Mouse (Mus musculus) large intestine, adult 2 months (tissue): ENCODE data around the gene Smyd4. TPM values are rescaled to one million over a fixed set of nuclear protein-coding genes. Genes with fewer than 3 reads are reported as not detected.

Source experiments
- DNase-seq: peaks from one replicate; pipeline ENCODE4 v3.0.0-alpha.2; 2012; ENCODE audit warnings: low read depth, low spot score
- WGBS: fragments of 180-500 bp; shearing (Covaris S2); methylation state at CpG from one replicate; pipeline ENCODE4 v1.1.7; 2018; 5-methylcytosine and 5-hydroxymethylcytosine counted together
- polyA plus RNA-seq: library from polyadenylated mRNA; depleted of rRNA; stranded (reverse); fragments of >200 nt; gene quantifications from 2 replicates; pipeline ENCODE4 v1.2.3, GENCODE M21; 2012; rRNA removed

Gene Smyd4
- 1.6 and 2.4 TPM in 2 replicates for polyA plus RNA-seq

DNA sequence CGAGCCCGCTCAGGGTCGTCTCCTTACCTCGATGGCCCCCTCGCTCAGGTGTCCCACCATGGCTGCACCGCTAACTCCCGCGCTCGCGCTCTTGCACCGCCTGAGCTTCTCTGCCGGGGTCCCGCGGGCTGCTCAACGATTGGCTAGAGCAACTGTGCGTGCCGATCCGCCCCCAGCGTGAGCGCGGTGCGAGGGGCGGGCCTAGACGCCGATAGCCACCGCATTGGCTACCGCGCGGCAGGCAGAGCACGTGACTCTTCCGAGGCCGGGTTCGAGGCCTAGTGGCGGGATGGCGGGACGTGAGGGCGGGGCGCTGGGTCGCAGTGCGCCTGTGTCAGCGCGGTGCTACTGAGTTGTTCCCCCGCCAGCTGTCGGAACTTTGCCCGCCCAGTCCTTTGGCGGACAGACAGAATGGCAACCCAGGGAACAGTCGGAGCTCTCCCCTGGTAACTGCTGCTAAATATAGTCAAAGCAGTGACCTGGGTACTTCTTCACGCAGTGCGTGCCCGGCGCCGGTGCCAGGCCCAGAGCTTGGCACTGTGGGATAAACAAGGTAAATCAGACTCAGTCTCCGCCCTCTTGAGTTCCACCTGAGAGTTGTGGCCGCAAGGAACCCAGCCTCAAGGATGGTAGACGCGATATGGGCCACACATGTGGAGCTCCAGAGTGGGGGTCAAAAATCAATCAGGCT, at the start of gene Smyd4, which contains the start of gene Rpa1:
Smyd4 (plus strand) TSS at position 235 of the 691 bp plus-strand sequence.
Rpa1 (minus strand) TSS at position 126 of the 691 bp plus-strand sequence.
- WGBS = under 1% methylated on average over 56 of the region's 56 CpGs
- peak; percentile 70 for DNase-seq

GRCm38 (mm10) chr11:75298491-75298890, 49.7 kb upstream of the Smyd4 start:
- WGBS = 59% methylated on average over 11 of the region's 11 CpGs

DNA sequence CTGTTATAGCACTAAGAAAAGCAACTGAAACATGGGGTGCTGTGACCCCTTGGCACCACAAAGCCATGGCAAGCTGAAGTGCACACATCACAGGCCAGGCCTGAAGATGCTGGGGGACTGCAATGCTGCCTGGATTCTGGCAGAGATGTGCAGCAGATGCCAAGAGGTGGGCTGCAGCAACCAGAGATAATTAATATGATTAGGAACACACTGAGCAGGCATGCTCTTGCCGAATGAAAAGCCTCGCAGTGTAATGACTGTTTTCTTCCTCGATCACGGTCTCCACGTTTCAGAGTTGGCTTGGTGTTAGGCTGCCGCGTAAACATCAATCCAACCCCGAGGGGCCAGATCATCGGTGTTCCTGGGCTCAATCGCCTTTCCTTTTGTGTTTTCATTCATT, 48.4 kb upstream of the Smyd4 start:
- DNase-seq = no peak
- 88% methylated on average over 10 of the region's 10 CpGs for WGBS

More at GRCm38 (mm10) chr11:75298491-75298890, 49.7 kb upstream of the Smyd4 start:
- DNase-seq = no peak

- 85% methylated on average over 9 of the region's 9 CpGs for WGBS
- DNase-seq = no peak
These were observed 47.3 kb upstream of the Smyd4 start for GRCm38 (mm10) chr11:75300954-75301353.

DNA sequence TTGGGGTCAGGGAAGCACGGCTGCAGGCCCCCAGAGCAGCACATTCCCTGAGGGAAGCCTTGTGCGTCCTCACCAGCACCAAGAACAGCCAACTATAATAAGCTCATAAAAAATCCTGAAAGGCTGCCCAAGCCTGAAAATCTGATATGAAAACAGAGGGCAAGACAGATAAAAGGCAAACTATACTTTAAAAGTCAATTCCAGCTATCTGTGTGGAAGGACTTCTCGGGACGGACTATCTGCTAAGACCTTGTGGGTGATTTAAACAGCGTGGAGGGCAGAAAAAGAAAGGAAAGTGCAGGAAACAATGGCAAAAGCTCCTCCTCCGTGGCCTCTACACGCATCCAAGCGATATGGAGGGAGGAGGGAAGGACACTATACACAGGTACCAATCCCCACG, 43.4 kb upstream of the Smyd4 start:
- 81% methylated on average over 9 of the region's 9 CpGs for WGBS
- DNase-seq = no peak

GRCm38 (mm10) chr11:75308650-75309049, 39.6 kb upstream of the Smyd4 start:
- 80% methylated on average over 4 of the region's 4 CpGs for WGBS
- no peak for DNase-seq

DNA sequence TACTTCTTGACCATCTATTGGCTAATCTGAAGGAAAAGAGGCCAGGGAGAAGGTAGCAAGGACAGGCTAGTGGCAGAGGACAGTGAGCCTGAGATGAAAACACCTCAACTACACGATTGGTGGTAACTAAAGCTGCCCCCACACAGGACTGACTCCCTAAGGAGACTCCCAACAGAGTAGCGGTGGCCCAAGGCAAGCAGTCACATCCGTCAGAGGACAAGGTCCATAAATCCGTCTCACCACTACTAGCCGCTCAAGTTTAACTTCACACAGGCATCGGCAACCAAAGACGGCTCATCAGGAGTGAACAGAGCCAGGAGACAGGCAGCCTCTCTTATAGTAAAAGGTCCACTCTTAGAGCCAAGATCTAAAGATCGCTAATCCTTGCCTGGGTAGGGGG, 37.4 kb upstream of the Smyd4 start:
- 87% methylated on average over 8 of the region's 8 CpGs for WGBS

GRCm38 (mm10) chr11:75311751-75312150, 36.5 kb upstream of the Smyd4 start:
- DNase-seq = no peak
- 83% methylated on average over 6 of the region's 6 CpGs for WGBS

More for the DNA sequence above, 37.4 kb upstream of the Smyd4 start:
- no peak for DNase-seq

GRCm38 (mm10) chr11:75313834-75314233, 34.4 kb upstream of the Smyd4 start:
- no peak for DNase-seq
- 89% methylated on average over 8 of the region's 8 CpGs for WGBS

DNA sequence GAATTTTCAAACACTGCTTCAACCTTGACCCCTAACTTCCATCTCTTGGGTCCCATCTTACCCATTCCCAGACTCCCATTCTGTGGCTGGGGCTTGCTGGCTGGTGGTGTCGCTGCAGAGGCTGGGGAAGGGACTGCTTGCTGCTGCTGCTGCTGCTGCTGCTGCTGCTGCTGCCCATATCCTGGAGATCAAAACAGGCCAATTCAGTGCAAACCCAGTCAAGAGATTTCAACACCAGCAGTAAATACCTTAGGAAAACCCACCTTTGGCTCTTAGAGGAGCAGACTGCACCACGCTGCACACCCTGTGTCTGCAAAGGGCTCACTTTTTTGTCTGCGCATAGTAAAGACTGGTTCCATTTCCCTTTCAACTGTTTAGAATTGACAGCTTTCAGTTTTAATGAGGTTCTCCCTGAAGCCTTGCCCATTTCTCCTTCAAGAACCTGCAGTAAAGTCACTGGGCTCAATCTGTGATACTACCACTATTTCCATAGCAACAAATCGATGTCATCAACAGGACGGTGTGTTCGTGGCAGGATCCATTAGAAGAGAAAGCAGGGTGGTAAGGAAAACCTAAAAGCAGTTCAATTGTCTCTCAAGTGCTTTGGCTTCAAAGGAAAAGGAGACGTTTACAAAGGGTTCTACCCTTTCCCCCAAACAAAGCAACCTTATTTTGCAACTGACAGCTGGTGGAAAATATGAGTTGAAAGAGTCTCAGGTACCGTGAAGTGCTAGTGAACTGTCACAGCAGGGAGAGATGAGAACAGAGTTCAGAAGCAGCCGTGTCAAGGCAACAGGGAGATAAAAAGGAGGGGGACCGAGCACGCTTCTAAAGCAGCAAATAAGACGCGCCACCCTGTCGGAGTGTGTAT, 29.6 kb upstream of the Smyd4 start:
- WGBS = 36% methylated on average over 14 of the region's 14 CpGs
- DNase-seq = no peak

- 28% methylated on average over 5 of the region's 5 CpGs for WGBS
These were observed 29.0 kb upstream of the Smyd4 start for GRCm38 (mm10) chr11:75319246-75319645.

GRCm38 (mm10) chr11:75323326-75323737, 24.9 kb upstream of the Smyd4 start:
- WGBS = 79% methylated on average over 8 of the region's 8 CpGs
- no peak for DNase-seq

More at GRCm38 (mm10) chr11:75319246-75319645, 29.0 kb upstream of the Smyd4 start:
- no peak for DNase-seq

GRCm38 (mm10) chr11:75324433-75324832, 23.8 kb upstream of the Smyd4 start:
- no peak for DNase-seq
- WGBS = 93% methylated on average over 2 of the region's 2 CpGs

DNA sequence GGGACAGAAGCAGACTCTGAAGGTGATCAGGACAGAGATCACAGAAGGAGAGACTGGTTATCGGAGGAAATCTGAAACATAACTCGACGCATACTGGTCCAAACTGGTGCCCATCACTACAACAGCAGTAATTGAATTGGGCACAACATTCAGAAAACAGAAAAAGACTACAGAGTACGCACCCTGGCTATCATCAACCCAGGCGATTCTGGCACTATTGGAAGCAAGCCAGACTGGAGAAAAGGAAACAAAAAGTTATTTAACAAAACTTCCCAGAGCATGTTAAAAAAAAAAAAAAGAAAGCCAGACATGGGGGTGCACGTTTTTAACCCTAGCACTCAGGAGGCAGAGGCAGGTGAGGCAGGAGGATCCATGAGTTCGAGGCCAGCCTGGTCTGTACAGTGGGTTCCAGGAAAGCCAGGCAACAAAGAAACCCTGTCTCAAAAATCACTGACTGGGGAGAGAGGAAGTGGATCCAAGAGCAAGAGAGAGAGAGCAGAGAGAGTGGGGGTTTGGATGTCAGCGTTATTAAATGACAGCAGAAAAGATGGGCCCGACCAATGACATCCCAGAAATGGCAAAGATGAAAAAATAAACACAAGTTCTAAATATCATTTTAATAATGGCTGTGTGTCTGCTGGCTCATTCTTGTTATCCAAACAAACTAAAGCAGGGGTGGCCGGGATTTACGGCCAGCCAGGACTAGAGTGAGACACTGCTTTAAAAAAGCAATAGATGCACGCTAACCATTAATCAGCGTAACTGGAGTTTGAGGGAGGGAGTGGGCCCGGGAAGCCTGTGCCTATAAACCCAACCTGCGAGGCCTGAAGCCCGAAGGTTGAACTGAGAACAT, 22.9 kb upstream of the Smyd4 start:
- 51% methylated on average over 16 of the region's 16 CpGs for WGBS
- DNase-seq = no peak

- 38% methylated on average over 7 of the region's 7 CpGs for WGBS
- DNase-seq = no peak
These were observed 22.3 kb upstream of the Smyd4 start for GRCm38 (mm10) chr11:75325969-75326311.

DNA sequence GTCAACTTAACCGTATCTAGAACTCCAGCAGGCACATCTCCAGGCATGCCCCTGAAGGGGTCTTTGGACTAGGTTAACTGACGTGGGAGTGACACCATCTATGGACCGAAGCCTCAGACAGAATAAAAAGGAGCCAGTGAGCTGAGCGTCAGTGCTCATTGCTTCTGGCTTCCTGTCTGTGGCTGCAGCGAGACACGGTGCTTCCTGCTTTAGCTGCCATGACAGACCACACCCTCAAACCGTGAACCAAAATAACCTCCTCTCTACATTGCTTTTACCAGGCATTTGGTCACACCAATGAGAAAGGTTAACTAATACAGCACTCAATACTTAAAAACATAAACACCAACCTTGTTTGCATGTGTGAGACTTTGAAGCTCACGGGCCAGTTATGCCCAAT, 11.6 kb upstream of the Smyd4 start:
- WGBS = 75% methylated on average over 8 of the region's 8 CpGs
- no peak for DNase-seq

GRCm38 (mm10) chr11:75337246-75337645, 11.0 kb upstream of the Smyd4 start:
- WGBS = 84% methylated on average over 7 of the region's 7 CpGs
- DNase-seq = no peak

DNA sequence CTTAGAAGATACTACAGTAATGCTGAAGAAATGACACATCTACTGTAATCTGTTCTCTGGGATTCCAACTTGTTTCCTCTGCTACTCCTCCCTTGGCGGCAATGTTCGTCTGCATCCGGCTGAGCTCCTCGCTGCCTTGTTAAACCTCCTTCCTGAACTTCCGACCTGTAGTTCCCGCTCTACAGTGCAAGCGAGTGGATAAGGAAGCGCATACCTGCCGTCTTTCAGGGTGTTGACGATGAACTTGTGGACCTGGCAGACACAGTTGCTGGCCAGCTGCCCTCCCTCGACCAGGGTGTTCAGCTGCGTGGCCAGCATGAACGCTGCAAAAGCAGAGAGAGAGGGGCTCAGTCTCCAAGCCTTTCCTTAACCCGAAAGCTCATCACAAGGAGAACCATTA, 8.2 kb upstream of the Smyd4 start:
- WGBS = 87% methylated on average over 14 of the region's 14 CpGs

GRCm38 (mm10) chr11:75340698-75341345, 7.4 kb upstream of the Smyd4 start:
- DNase-seq = no peak
- 92% methylated on average over 12 of the region's 12 CpGs for WGBS

More for the DNA sequence above, 8.2 kb upstream of the Smyd4 start:
- no peak for DNase-seq
